In the genomic region with DNA sequence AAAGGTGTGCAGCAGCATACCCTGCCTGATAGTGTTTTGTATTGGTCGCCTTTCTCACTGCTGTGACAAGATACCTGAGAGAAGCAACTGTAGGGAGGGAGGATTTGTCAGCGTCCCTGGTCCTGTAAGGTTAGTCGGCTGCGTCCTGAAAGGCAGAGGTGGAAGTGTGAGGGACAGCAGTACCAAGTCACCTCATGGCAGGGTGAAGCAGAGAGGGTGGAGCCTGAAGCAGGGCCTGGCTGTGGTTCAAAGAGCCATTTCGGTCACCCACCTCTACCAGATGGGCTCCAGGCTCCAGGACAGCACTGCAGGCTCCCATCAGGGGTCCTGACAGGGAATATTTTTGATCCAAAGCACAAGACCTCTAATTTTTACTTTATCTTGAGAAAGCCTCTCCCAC, we compare ENCODE assay signal across 18 mouse cellular contexts.
"Had no signal": no experiment of that assay in that cellular context is flagged by ENCODE, and none has a peak within 500 bp of the region (broad histone marks: within the 10 kb centered on the region; RNA-seq: fewer than 3 reads in every experiment).

No protein-coding gene starts in this region.

- H3K27me3 ChIP-seq: midbrain, embryonic 12.5 days; neural tube, embryonic 13.5 days; neural tube, embryonic 15.5 days had no signal

- H3K9ac ChIP-seq: lung, embryonic 14.5 days; midbrain, embryonic 12.5 days; neural tube, embryonic 13.5 days; neural tube, embryonic 15.5 days had no signal

- H3K4me1 ChIP-seq: midbrain, embryonic 12.5 days; neural tube, embryonic 13.5 days; neural tube, embryonic 15.5 days had no signal

- DNase-seq: lung, adult 18-20 months; lung, embryonic 14.5 days; lung, postnatal 10 days; lung, postnatal 4 days; midbrain, embryonic 14.5 days; retina, postnatal 1 day; right cerebral cortex, adult 18-20 months; right cerebral cortex, postnatal 25 days; right cerebral cortex, postnatal 4 days; spleen, adult 18-20 months; thymus, adult 18-20 months; thymus, postnatal 14 days; thymus, postnatal 36 days had no signal

- H3K9me3 ChIP-seq: midbrain, embryonic 10.5 days; midbrain, embryonic 12.5 days; neural tube, embryonic 13.5 days; neural tube, embryonic 15.5 days had no signal

- H3K4me3 ChIP-seq: midbrain, embryonic 10.5 days; midbrain, embryonic 12.5 days; myocyte; neural tube, embryonic 13.5 days; neural tube, embryonic 15.5 days had no signal

- H3K36me3 ChIP-seq: midbrain, embryonic 10.5 days; midbrain, embryonic 12.5 days; neural tube, embryonic 13.5 days; neural tube, embryonic 15.5 days had no signal

- H3K27ac ChIP-seq: midbrain, embryonic 10.5 days; midbrain, embryonic 12.5 days; neural tube, embryonic 13.5 days; neural tube, embryonic 15.5 days had no signal
